Mouse (Mus musculus): ENCODE measurements at regions not wholly inside any gene's neighbourhood (a gene's known extent, or its start where the extent isn't known, plus 50 kb on each side); places are given as distances from the start of the nearest gene placed in this dataset.

DNA sequence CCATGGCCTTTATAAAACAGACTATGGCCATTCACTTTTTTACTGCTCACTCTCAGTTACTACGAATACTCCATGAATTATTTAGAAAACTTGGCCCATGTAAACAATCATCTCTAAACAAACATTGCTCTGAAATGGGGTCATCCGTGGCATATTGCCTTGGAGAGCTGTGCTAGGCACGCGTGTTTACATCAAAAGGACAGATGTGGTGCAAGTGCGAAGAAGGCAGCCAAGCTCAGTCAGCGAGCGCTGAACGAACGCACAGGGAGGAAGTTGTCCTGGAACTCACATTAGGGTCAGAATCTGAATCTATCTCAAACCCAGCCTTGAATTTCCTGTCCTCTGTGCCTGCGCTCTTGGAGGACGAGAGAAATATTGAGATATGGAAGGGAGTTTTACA is 402.3 kb downstream of the Rapgef2 start:
- TF ChIP-seq POLR2A (IDR thresholded peaks at IDR 0.05; ENCODE audit: low read depth, low read length) (no peak), CTCF (conservative IDR thresholded peaks at IDR 0.05; ENCODE audit: insufficient read depth, insufficient read length, low read depth, low read length) (no peak)
